Mouse (Mus musculus) kidney, adult 2 months (tissue): ENCODE measurements around the gene Slc13a3.

Source experiments
- CTCF ChIP-seq: fragments of 200-500 bp; conservative IDR thresholded peaks from 2 replicates; pipeline ENCODE4 v1.5.1; 2011; ENCODE audit warnings: low read depth, mild to moderate bottlenecking, control low read depth, low read length, moderate library complexity, mixed read lengths; ENCODE audit not compliant: insufficient read depth, insufficient read length
- POLR2A ChIP-seq: fragments of 200-500 bp; IDR thresholded peaks from one replicate; pipeline ENCODE4 v1.6.1; 2011; ENCODE audit warnings: low read depth, low read length, control low read depth

DNA sequence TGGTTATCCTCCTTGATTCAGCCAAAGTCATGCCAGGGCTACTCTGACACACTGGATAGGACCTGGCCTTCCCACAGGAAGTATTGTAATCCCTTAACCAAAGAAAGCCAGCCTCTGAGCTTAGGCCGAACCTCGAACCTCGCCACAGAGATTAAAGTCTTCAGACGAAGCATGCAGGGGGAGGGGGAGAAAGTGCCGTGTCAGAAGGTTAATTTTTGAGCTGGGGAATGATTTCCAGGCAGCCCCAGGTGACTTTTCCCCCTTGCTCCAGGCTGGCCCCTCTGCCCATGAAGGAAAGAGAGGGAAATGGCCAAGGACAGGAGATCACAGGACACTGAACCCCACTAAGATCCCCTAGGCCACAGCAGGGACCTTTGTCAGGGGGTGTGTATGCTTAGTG, 14.8 kb downstream of the Slc13a3 start:
- no peak for TF ChIP-seq CTCF
- no peak for TF ChIP-seq POLR2A
